In genomic region chr2:117962531-117962930, GRCm38 (mm10) we compare ENCODE assay signal across 18 mouse cellular contexts.
A peak's percentile ranks its signal among the peaks of the same experiment; 100 is the strongest.
DNase-seq lines count a peak whose midpoint lies in the region; ATAC-seq and TF ChIP-seq lines count a peak whose summit lies in the region.
"Had no signal": no experiment of that assay in that cellular context is flagged by ENCODE, and none has a peak within 500 bp of the region (broad histone marks: within the 10 kb centered on the region; RNA-seq: fewer than 3 reads in every experiment).

No protein-coding gene starts in this region.

- H3K36me3 ChIP-seq in lung, postnatal 0 days (ENCODE audit: insufficient read depth, low read length) = no peaks in the 10 kb centered on the region
- H3K36me3 ChIP-seq in liver, postnatal 0 days (replicated peaks; ENCODE audit: insufficient read depth, low read length) = no peaks in the 10 kb centered on the region
- no peaks in the 10 kb centered on the region for H3K36me3 ChIP-seq in stomach, embryonic 16.5 days (ENCODE audit: control insufficient read depth, insufficient read depth, low read length)
- H3K36me3 ChIP-seq: heart, embryonic 12.5 days; limb, embryonic 10.5 days; midbrain, embryonic 15.5 days had no signal

- ATAC-seq in lung, postnatal 0 days = no peak
- ATAC-seq in liver, postnatal 0 days = no peak
- ATAC-seq in stomach, embryonic 16.5 days (ENCODE audit: insufficient read depth, low FRiP score) = no peak
- ATAC-seq: midbrain, embryonic 15.5 days; Patski had no signal

- no peak for TF ChIP-seq CTCF in lung, postnatal 0 days (IDR thresholded peaks at IDR 0.05)
- no peak for TF ChIP-seq CTCF in liver, postnatal 0 days (IDR thresholded peaks at IDR 0.05; ENCODE audit: low read depth)

- no peak overlapping the region for H3K4me2 ChIP-seq in lung, postnatal 0 days (replicated peaks; ENCODE audit: low read depth, low read length)
- H3K4me2 ChIP-seq in liver, postnatal 0 days (ENCODE audit: low read depth, low read length) = peak overlapping the region; percentile 2; the same call in 1 of the 2 replicates
- H3K4me2 ChIP-seq in stomach, embryonic 16.5 days (ENCODE audit: low read depth, low read length) = no peak overlapping the region
- H3K4me2 ChIP-seq: heart, embryonic 12.5 days; midbrain, embryonic 15.5 days had no signal

- no peaks in the 10 kb centered on the region for H3K27me3 ChIP-seq in lung, postnatal 0 days (replicated peaks; ENCODE audit: insufficient read depth, low read length)
- H3K27me3 ChIP-seq in liver, postnatal 0 days (ENCODE audit: insufficient read depth, low read length) = no peaks in the 10 kb centered on the region
- H3K27me3 ChIP-seq in stomach, embryonic 16.5 days (ENCODE audit: control insufficient read depth, insufficient read depth, low read length) = no peaks in the 10 kb centered on the region
- H3K27me3 ChIP-seq: heart, embryonic 12.5 days; midbrain, embryonic 15.5 days; Patski had no signal

- no peaks in the 10 kb centered on the region for H3K9me3 ChIP-seq in lung, postnatal 0 days (ENCODE audit: low read length)
- peaks cover 8% of the 10 kb centered on the region for H3K9me3 ChIP-seq in liver, postnatal 0 days (ENCODE audit: low read length)
- H3K9me3 ChIP-seq in stomach, embryonic 16.5 days (replicated peaks; ENCODE audit: control insufficient read depth, low read length) = peaks cover 5% of the 10 kb centered on the region; the same call in 1 of the 2 replicates
- H3K9me3 ChIP-seq: heart, embryonic 12.5 days; limb, embryonic 10.5 days; midbrain, embryonic 15.5 days had no signal

- TF ChIP-seq EP300 in lung, postnatal 0 days (IDR thresholded peaks at IDR 0.05) = no peak
- no peak for TF ChIP-seq EP300 in liver, postnatal 0 days (IDR thresholded peaks at IDR 0.05; ENCODE audit: low read depth)

- H3K4me1 ChIP-seq in lung, postnatal 0 days (ENCODE audit: insufficient read depth, low read depth, low read length) = no peaks in the 10 kb centered on the region; the same call in 1 of the 2 replicates
- H3K4me1 ChIP-seq in liver, postnatal 0 days (ENCODE audit: insufficient read depth) = no peaks in the 10 kb centered on the region
- H3K4me1 ChIP-seq in stomach, embryonic 16.5 days (ENCODE audit: control insufficient read depth, insufficient read depth, low read length) = no peaks in the 10 kb centered on the region
- H3K4me1 ChIP-seq: limb, embryonic 10.5 days; midbrain, embryonic 15.5 days had no signal

- peak; percentile 2 for DNase-seq in heart, adult 8-10 months (ENCODE audit: low spot score)
- no peak for DNase-seq in heart, postnatal 14 days
- DNase-seq in lung, postnatal 0 days (ENCODE audit: low spot score) = no peak
- DNase-seq in lung, postnatal 14 days = no peak
- no peak for DNase-seq in liver, postnatal 0 days
- no peak for DNase-seq in urinary bladder, postnatal 25 days (ENCODE audit: low spot score)
- no peak for DNase-seq in right cerebral cortex, postnatal 25 days
- DNase-seq: cerebellum, adult 18-20 months; gastrocnemius, postnatal 14 days; kidney, adult 11 months; kidney, postnatal 25 days; lung, postnatal 10 days; thymus, postnatal 36 days had no signal

- 65% methylated on average over 4 of the region's 4 CpGs for WGBS in lung, postnatal 0 days
- 38% methylated on average over 4 of the region's 4 CpGs for WGBS in liver, postnatal 0 days (ENCODE audit: insufficient replicate concordance)
- WGBS in stomach, embryonic 16.5 days = 63% methylated on average over 4 of the region's 4 CpGs

- peak overlapping the region; percentile 6 for H3K27ac ChIP-seq in lung, postnatal 0 days (ENCODE audit: low read length)
- peak overlapping the region; percentile 76 for H3K27ac ChIP-seq in liver, postnatal 0 days (ENCODE audit: low read depth)
- 0 out of 2 replicates have a peak overlapping the region, but pooled peaks have one; percentile 5 for H3K27ac ChIP-seq in stomach, embryonic 16.5 days (ENCODE audit: low read length)
- H3K27ac ChIP-seq: limb, embryonic 10.5 days; midbrain, embryonic 15.5 days had no signal

- H3K9ac ChIP-seq in lung, postnatal 0 days (replicated peaks; ENCODE audit: low read depth) = no peak overlapping the region
- H3K9ac ChIP-seq in liver, postnatal 0 days (replicated peaks) = no peak overlapping the region
- H3K9ac ChIP-seq in stomach, embryonic 16.5 days (ENCODE audit: low read length) = no peak overlapping the region
- H3K9ac ChIP-seq: heart, embryonic 12.5 days; midbrain, embryonic 15.5 days had no signal

- H3K4me3 ChIP-seq in lung, postnatal 0 days (ENCODE audit: low read depth, low read length) = no peak overlapping the region
- no peak overlapping the region for H3K4me3 ChIP-seq in liver, postnatal 0 days (ENCODE audit: low read depth, low read length)
- H3K4me3 ChIP-seq in stomach, embryonic 16.5 days (replicated peaks; ENCODE audit: low read length) = no peak overlapping the region
- H3K4me3 ChIP-seq: heart, embryonic 12.5 days; limb, embryonic 10.5 days; midbrain, embryonic 15.5 days had no signal

- intact Hi-C loops in heart, postnatal 14 days (cut with DNase I) = no loop called here

Comparison
In these comparisons a context has a peak if more than half of its experiments do, and no peak if none do; other contexts are left out.
1. H3K27ac ChIP-seq: peak in every context shown above with its lines; median percentile 76 in liver, postnatal 0 days; 6 in lung, postnatal 0 days; 5 in stomach, embryonic 16.5 days.